Mouse (Mus musculus): ENCODE data around the gene Pdap1. TPM values are rescaled to one million over a fixed set of nuclear protein-coding genes. Genes with fewer than 3 reads are reported as not detected.
A peak's percentile ranks its signal among the peaks of the same experiment; 100 is the strongest.

Gene Pdap1
- total and polyA plus RNA-seq, 3 experiments, result 104 to 301 TPM; not detected in 1

- Histone ChIP-seq H3K79me2 (ENCODE audit: control insufficient read depth, insufficient read depth, low read length, poor library complexity) (peaks cover 58% of the 10 kb centered on the region), H3K4me3 (ENCODE audit: control insufficient read depth in 1 of 2, insufficient read depth in 1 of 2, low read depth in 2 of 2, low read length in 2 of 2) (peak overlapping the region; percentile 36; a peak in 3 of 4 replicates), H3K9ac (ENCODE audit: control insufficient read depth, low read depth, low read length, poor library complexity, severe bottlenecking) (peak overlapping the region; percentile 66), H3K9me3 (replicated peaks; ENCODE audit: insufficient read depth, low read length) (no peaks in the 10 kb centered on the region), H3K36me3 (ENCODE audit: control insufficient read depth in 1 of 2, insufficient read depth in 2 of 2, low read length in 2 of 2) (peaks cover 3 to 13% of the 10 kb centered on the region in 2 experiments), H3K27me3 (ENCODE audit: control insufficient read depth in 1 of 2, insufficient read depth in 2 of 2, low read length in 2 of 2) (no peaks in the 10 kb centered on the region), H3K27ac (ENCODE audit: control insufficient read depth, low read depth, low read length) (peak overlapping the region; percentile 82), H3K4me1 (ENCODE audit: control insufficient read depth in 1 of 2, insufficient read depth in 2 of 2, low read length in 2 of 2) (peaks cover 4 to 18% of the 10 kb centered on the region in 2 experiments; a peak in 3 of 4 replicates)
- TF ChIP-seq USF2 (IDR thresholded peaks at IDR 0.05; ENCODE audit: borderline replicate concordance in 1 of 2, insufficient read depth in 1 of 2, low read depth in 1 of 2, low read length in 2 of 2), result no peak
- TF ChIP-seq MAFK (IDR thresholded peaks at IDR 0.05; ENCODE audit: borderline replicate concordance, low read depth, low read length), result no peak
- no peak for TF ChIP-seq CHD2 (IDR thresholded peaks at IDR 0.05; ENCODE audit: low read length)
- peak; percentile 23 for TF ChIP-seq RAD21 (IDR thresholded peaks at IDR 0.05; ENCODE audit: low read depth, low read length)
- TF ChIP-seq UBTF (IDR thresholded peaks at IDR 0.05; ENCODE audit: borderline replicate concordance, insufficient read depth, low read depth, low read length), result no peak
- TF ChIP-seq POLR2AphosphoS5 (IDR thresholded peaks at IDR 0.05; ENCODE audit: borderline replicate concordance, low read depth, low read length), result no peak
- no peak for TF ChIP-seq TAL1 (IDR thresholded peaks at IDR 0.05; ENCODE audit: low read length)
- TF ChIP-seq ETS1 (IDR thresholded peaks at IDR 0.05; ENCODE audit: low read depth, low read length), result no peak
- TF ChIP-seq EP300 (IDR thresholded peaks at IDR 0.05; ENCODE audit: low read depth in 1 of 2, low read length in 2 of 2), result 0 out of 4 replicates have a peak, but pooled peaks of 1 of the 2 experiments have one; percentile 8
- no peak for TF ChIP-seq ZC3H11A (IDR thresholded peaks at IDR 0.05; ENCODE audit: low read depth, low read length)
- peak; percentile 42 for TF ChIP-seq SMC3 (IDR thresholded peaks at IDR 0.05; ENCODE audit: low read depth, low read length)
- TF ChIP-seq ELF1 (IDR thresholded peaks at IDR 0.05; ENCODE audit: low read depth, low read length), result no peak
- TF ChIP-seq CTCF (IDR thresholded peaks at IDR 0.05 in 2 of 3, conservative IDR thresholded peaks at IDR 0.05 in 1 of 3; ENCODE audit: control insufficient read depth in 1 of 3, insufficient read depth in 1 of 3, low read depth in 2 of 3, low read length in 3 of 3, poor library complexity in 1 of 3, severe bottlenecking in 1 of 3), result peak; percentile 58 to 73 (median 69)
- 0 out of 2 replicates have a peak, but pooled peaks have one; percentile 5 for TF ChIP-seq CHD1 (IDR thresholded peaks at IDR 0.05; ENCODE audit: low read depth, low read length)
- no peak for TF ChIP-seq NRF1 (IDR thresholded peaks at IDR 0.05; ENCODE audit: insufficient read depth, low read depth, low read length, poor library complexity, severe bottlenecking)
- no peak for TF ChIP-seq TCF12 (IDR thresholded peaks at IDR 0.05; ENCODE audit: low read depth, low read length)
- TF ChIP-seq KAT2A (conservative IDR thresholded peaks at IDR 0.05; ENCODE audit: low read depth, low read length), result no peak
- TF ChIP-seq HCFC1 (IDR thresholded peaks at IDR 0.05; ENCODE audit: low read depth, low read length), result no peak
- DNase-seq (ENCODE audit: low read depth, low spot score), result peak; percentile 71
Measured at GRCm38 (mm10) chr5:145116916-145117315, 23.1 kb downstream of the Pdap1 start.

- H3K27ac ChIP-seq (ENCODE audit: control insufficient read depth, low read depth, low read length), result peak overlapping the region; percentile 97
- peaks cover 4 to 18% of the 10 kb centered on the region in 2 experiments; a peak in 3 of 4 replicates for H3K4me1 ChIP-seq (ENCODE audit: control insufficient read depth in 1 of 2, insufficient read depth in 2 of 2, low read length in 2 of 2)
- peaks cover 58% of the 10 kb centered on the region for H3K79me2 ChIP-seq (ENCODE audit: control insufficient read depth, insufficient read depth, low read length, poor library complexity)
- H3K4me3 ChIP-seq (ENCODE audit: control insufficient read depth in 1 of 2, insufficient read depth in 1 of 2, low read depth in 2 of 2, low read length in 2 of 2), result peak overlapping the region; percentile 40 to 98
- peak; percentile 93 for DNase-seq (ENCODE audit: low read depth, low spot score)
- H3K27me3 ChIP-seq (ENCODE audit: control insufficient read depth in 1 of 2, insufficient read depth in 2 of 2, low read length in 2 of 2), result no peaks in the 10 kb centered on the region
- no peaks in the 10 kb centered on the region for H3K9me3 ChIP-seq (replicated peaks; ENCODE audit: insufficient read depth, low read length)
- peak overlapping the region; percentile 69 for H3K9ac ChIP-seq (ENCODE audit: control insufficient read depth, low read depth, low read length, poor library complexity, severe bottlenecking)
- H3K36me3 ChIP-seq (ENCODE audit: control insufficient read depth in 1 of 2, insufficient read depth in 2 of 2, low read length in 2 of 2), result peaks cover 3 to 13% of the 10 kb centered on the region in 2 experiments
- 0 out of 2 replicates have a peak, but pooled peaks have one; percentile 11 for TF ChIP-seq ZKSCAN1 (IDR thresholded peaks at IDR 0.05; ENCODE audit: low read depth, low read length)
- peak; percentile 63 for TF ChIP-seq SIN3A (IDR thresholded peaks at IDR 0.05; ENCODE audit: low read length)
- TF ChIP-seq MYB (IDR thresholded peaks at IDR 0.05; ENCODE audit: low read depth, low read length), result no peak
- TF ChIP-seq TCF12 (IDR thresholded peaks at IDR 0.05; ENCODE audit: low read depth, low read length), result peak; percentile 54; the same call in 1 of the 2 replicates
- peak; percentile 63 for TF ChIP-seq HCFC1 (IDR thresholded peaks at IDR 0.05; ENCODE audit: low read depth, low read length)
- TF ChIP-seq RCOR1 (IDR thresholded peaks at IDR 0.05; ENCODE audit: low read depth, low read length), result peak; percentile 61; the same call in 1 of the 2 replicates
- TF ChIP-seq POLR2A (IDR thresholded peaks at IDR 0.05; ENCODE audit: control insufficient read depth in 1 of 2, insufficient read depth in 1 of 2, low read depth in 1 of 2, low read length in 2 of 2, poor library complexity in 1 of 2), result peak in 1 of 2 experiments; percentile 73; a peak in 2 of 4 replicates
- TF ChIP-seq MAZ (IDR thresholded peaks at IDR 0.05; ENCODE audit: low read depth, low read length), result peak; percentile 80; the same call in 1 of the 2 replicates
- TF ChIP-seq NRF1 (IDR thresholded peaks at IDR 0.05; ENCODE audit: insufficient read depth, low read depth, low read length, poor library complexity, severe bottlenecking), result no peak
- peak; percentile 95 for TF ChIP-seq ELF1 (IDR thresholded peaks at IDR 0.05; ENCODE audit: low read depth, low read length)
- TF ChIP-seq EP300 (IDR thresholded peaks at IDR 0.05; ENCODE audit: low read depth in 1 of 2, low read length in 2 of 2), result peak; percentile 73 to 75
- peak; percentile 81 for TF ChIP-seq ETS1 (IDR thresholded peaks at IDR 0.05; ENCODE audit: low read depth, low read length)
- peak; percentile 33; the same call in 1 of the 2 replicates for TF ChIP-seq MYC (IDR thresholded peaks at IDR 0.05; ENCODE audit: low read depth, low read length)
- peak; percentile 47; the same call in 1 of the 2 replicates for TF ChIP-seq ZMIZ1 (IDR thresholded peaks at IDR 0.05; ENCODE audit: low read depth, low read length)
- TF ChIP-seq TBP (IDR thresholded peaks at IDR 0.05; ENCODE audit: low read depth, low read length), result peak; percentile 81
- TF ChIP-seq JUND (IDR thresholded peaks at IDR 0.05; ENCODE audit: low read depth, low read length), result peak; percentile 38; the same call in 1 of the 2 replicates
- TF ChIP-seq POLR2AphosphoS5 (IDR thresholded peaks at IDR 0.05; ENCODE audit: borderline replicate concordance, low read depth, low read length), result no peak
- TF ChIP-seq NELFE (IDR thresholded peaks at IDR 0.05; ENCODE audit: low read depth, low read length), result peak; percentile 10; the same call in 1 of the 2 replicates
Measured at GRCm38 (mm10) chr5:145116316-145116715, 23.7 kb downstream of the Pdap1 start.

All from MEL (cell line).